Mouse (Mus musculus): ENCODE measurements around the gene Ablim1. TPM values are rescaled to one million over a fixed set of nuclear protein-coding genes. Genes with fewer than 3 reads are reported as not detected.

Gene Ablim1
- total and polyA plus RNA-seq, 2 experiments, result 16.6 to 23.7 TPM

DNA sequence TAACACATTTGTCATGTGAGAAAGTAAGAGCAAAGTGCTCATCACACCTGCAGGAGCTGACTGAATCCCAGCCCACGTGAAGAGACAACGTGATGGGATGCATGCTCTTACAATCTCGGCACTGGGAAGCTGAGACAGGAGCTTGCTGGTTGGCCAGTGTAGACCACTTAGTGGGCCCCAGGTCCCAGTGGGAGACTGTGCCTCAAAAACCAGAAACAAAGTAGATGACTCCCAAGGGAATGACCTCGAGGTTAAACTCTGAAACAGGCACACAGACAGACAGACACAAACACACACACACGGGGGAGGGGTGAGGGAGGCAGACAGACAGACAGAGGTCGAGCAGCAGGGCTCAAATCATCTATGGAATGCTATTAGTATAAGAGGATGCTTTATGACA lies 203.4 kb downstream of the Ablim1 start:
- no peak for DNase-seq (ENCODE audit: extremely low read depth, low read depth, low spot score)
- H3K36me3 ChIP-seq (ENCODE audit: control insufficient read depth, insufficient read depth, low read length), result no peaks in the 10 kb centered on the region
- H3K4me1 ChIP-seq (ENCODE audit: control insufficient read depth, insufficient read depth, low read length), result no peaks in the 10 kb centered on the region
- H3K9ac ChIP-seq (ENCODE audit: low read depth, low read length), result no peak overlapping the region
- no peaks in the 10 kb centered on the region for H3K79me2 ChIP-seq (ENCODE audit: control insufficient read depth, insufficient read depth, low read length)
- WGBS, result 78% methylated on average over 6 of the region's 6 CpGs
- no peak overlapping the region for H3K4me3 ChIP-seq (ENCODE audit: insufficient read depth, low read depth, low read length)
- H3K27me3 ChIP-seq (ENCODE audit: control insufficient read depth, insufficient read depth, low read length), result no peaks in the 10 kb centered on the region
- H3K27ac ChIP-seq (replicated peaks; ENCODE audit: insufficient read depth, low read depth, low read length), result no peak overlapping the region
- TF ChIP-seq CTCF (IDR thresholded peaks at IDR 0.05; ENCODE audit: low read depth, low read length), result no peak
- no peak for TF ChIP-seq POLR2A (IDR thresholded peaks at IDR 0.05; ENCODE audit: extremely low read depth, insufficient read depth, low read length)

GRCm38 (mm10) chr19:57109620-57110019 lies 205.1 kb downstream of the Ablim1 start:
- Histone ChIP-seq H3K4me3 (ENCODE audit: insufficient read depth, low read depth, low read length) (no peak overlapping the region), H3K27ac (replicated peaks; ENCODE audit: insufficient read depth, low read depth, low read length) (no peak overlapping the region), H3K9ac (ENCODE audit: low read depth, low read length) (no peak overlapping the region), H3K4me1 (ENCODE audit: control insufficient read depth, insufficient read depth, low read length) (no peaks in the 10 kb centered on the region), H3K27me3 (ENCODE audit: control insufficient read depth, insufficient read depth, low read length) (no peaks in the 10 kb centered on the region), H3K36me3 (ENCODE audit: control insufficient read depth, insufficient read depth, low read length) (no peaks in the 10 kb centered on the region), H3K79me2 (ENCODE audit: control insufficient read depth, insufficient read depth, low read length) (no peaks in the 10 kb centered on the region)
- TF ChIP-seq POLR2A (IDR thresholded peaks at IDR 0.05; ENCODE audit: extremely low read depth, insufficient read depth, low read length) (no peak), CTCF (IDR thresholded peaks at IDR 0.05; ENCODE audit: low read depth, low read length) (no peak)
- WGBS, result 88% methylated on average over 7 of the region's 7 CpGs
- DNase-seq (ENCODE audit: extremely low read depth, low read depth, low spot score), result no peak

DNA sequence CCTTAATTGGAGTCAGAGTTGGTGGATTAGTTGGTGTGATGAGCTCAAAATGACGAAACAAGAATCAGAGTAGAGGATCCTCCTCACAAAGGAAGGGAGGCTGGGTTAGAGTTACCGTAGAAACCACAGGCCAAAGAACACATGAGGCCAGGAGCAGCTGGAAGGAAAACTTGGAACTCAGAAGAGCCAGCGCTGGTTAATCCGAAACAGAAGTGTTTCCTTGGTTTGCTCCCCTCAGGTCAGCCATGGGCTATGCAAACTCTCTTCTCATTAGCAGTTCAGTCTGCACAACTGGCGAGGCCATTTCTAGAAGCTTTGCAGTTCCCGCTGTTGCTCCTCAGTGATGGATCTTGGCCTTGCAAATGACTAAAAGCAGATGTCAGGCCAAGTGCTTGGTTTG lies 208.2 kb downstream of the Ablim1 start:
- Histone ChIP-seq H3K79me2 (ENCODE audit: control insufficient read depth, insufficient read depth, low read length) (no peaks in the 10 kb centered on the region), H3K27me3 (ENCODE audit: control insufficient read depth, insufficient read depth, low read length) (no peaks in the 10 kb centered on the region), H3K9ac (ENCODE audit: low read depth, low read length) (no peak overlapping the region), H3K4me3 (ENCODE audit: insufficient read depth, low read depth, low read length) (no peak overlapping the region), H3K36me3 (ENCODE audit: control insufficient read depth, insufficient read depth, low read length) (no peaks in the 10 kb centered on the region), H3K27ac (replicated peaks; ENCODE audit: insufficient read depth, low read depth, low read length) (no peak overlapping the region), H3K4me1 (ENCODE audit: control insufficient read depth, insufficient read depth, low read length) (no peaks in the 10 kb centered on the region)
- no peak for TF ChIP-seq CTCF (IDR thresholded peaks at IDR 0.05; ENCODE audit: low read depth, low read length)
- TF ChIP-seq POLR2A (IDR thresholded peaks at IDR 0.05; ENCODE audit: extremely low read depth, insufficient read depth, low read length), result no peak
- 88% methylated on average over 6 of the region's 6 CpGs for WGBS
- no peak for DNase-seq (ENCODE audit: extremely low read depth, low read depth, low spot score)

DNA sequence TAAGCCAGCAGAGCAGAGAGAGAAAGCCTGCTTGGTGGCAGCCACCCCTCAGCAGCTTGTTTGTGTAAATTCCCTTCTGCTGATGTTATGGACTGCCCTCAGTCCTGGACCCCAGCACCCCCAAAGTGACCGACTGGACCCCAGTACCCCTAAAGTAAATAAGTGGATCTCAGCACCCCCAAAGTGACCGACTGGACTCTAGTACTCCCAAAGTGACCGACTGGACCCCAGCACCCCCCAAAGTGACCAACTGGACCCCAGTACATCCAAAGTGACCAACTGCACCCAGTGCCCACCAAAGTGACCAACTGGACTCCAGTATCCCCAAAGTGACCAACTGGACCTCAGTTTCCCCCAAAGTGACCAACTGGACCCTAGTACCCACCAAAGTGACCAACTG lies 208.7 kb downstream of the Ablim1 start:
- Histone ChIP-seq H3K9ac (ENCODE audit: low read depth, low read length) (no peak overlapping the region), H3K27me3 (ENCODE audit: control insufficient read depth, insufficient read depth, low read length) (no peaks in the 10 kb centered on the region), H3K4me1 (ENCODE audit: control insufficient read depth, insufficient read depth, low read length) (no peaks in the 10 kb centered on the region), H3K4me3 (ENCODE audit: insufficient read depth, low read depth, low read length) (no peak overlapping the region), H3K27ac (replicated peaks; ENCODE audit: insufficient read depth, low read depth, low read length) (no peak overlapping the region), H3K79me2 (ENCODE audit: control insufficient read depth, insufficient read depth, low read length) (no peaks in the 10 kb centered on the region; the same call in 1 of the 2 replicates), H3K36me3 (ENCODE audit: control insufficient read depth, insufficient read depth, low read length) (no peaks in the 10 kb centered on the region)
- no peak for TF ChIP-seq CTCF (IDR thresholded peaks at IDR 0.05; ENCODE audit: low read depth, low read length)
- TF ChIP-seq POLR2A (IDR thresholded peaks at IDR 0.05; ENCODE audit: extremely low read depth, insufficient read depth, low read length), result no peak
- no peak for DNase-seq (ENCODE audit: extremely low read depth, low read depth, low spot score)
- WGBS, result 100% methylated on average over 3 of the region's 3 CpGs

- no peak for DNase-seq (ENCODE audit: extremely low read depth, low read depth, low spot score)
- H3K27ac ChIP-seq (replicated peaks; ENCODE audit: insufficient read depth, low read depth, low read length), result no peak overlapping the region
Observed at GRCm38 (mm10) chr19:57105156-57105555, 209.6 kb downstream of the Ablim1 start.

GRCm38 (mm10) chr19:57104171-57104748 lies 210.5 kb downstream of the Ablim1 start:
- no peak for TF ChIP-seq POLR2A (IDR thresholded peaks at IDR 0.05; ENCODE audit: extremely low read depth, insufficient read depth, low read length)
- TF ChIP-seq CTCF (IDR thresholded peaks at IDR 0.05; ENCODE audit: low read depth, low read length), result no peak
- no peak overlapping the region for H3K9ac ChIP-seq (ENCODE audit: low read depth, low read length)

More at GRCm38 (mm10) chr19:57105156-57105555, 209.6 kb downstream of the Ablim1 start:
- 98% methylated on average over 6 of the region's 6 CpGs for WGBS
- no peaks in the 10 kb centered on the region for H3K27me3 ChIP-seq (ENCODE audit: control insufficient read depth, insufficient read depth, low read length)
- no peaks in the 10 kb centered on the region; the same call in 1 of the 2 replicates for H3K79me2 ChIP-seq (ENCODE audit: control insufficient read depth, insufficient read depth, low read length)
- no peaks in the 10 kb centered on the region for H3K36me3 ChIP-seq (ENCODE audit: control insufficient read depth, insufficient read depth, low read length)
- TF ChIP-seq CTCF (IDR thresholded peaks at IDR 0.05; ENCODE audit: low read depth, low read length) (no peak), POLR2A (IDR thresholded peaks at IDR 0.05; ENCODE audit: extremely low read depth, insufficient read depth, low read length) (no peak)
- H3K4me3 ChIP-seq (ENCODE audit: insufficient read depth, low read depth, low read length), result no peak overlapping the region
- H3K9ac ChIP-seq (ENCODE audit: low read depth, low read length), result no peak overlapping the region
- no peaks in the 10 kb centered on the region for H3K4me1 ChIP-seq (ENCODE audit: control insufficient read depth, insufficient read depth, low read length)

More at GRCm38 (mm10) chr19:57104171-57104748, 210.5 kb downstream of the Ablim1 start:
- Histone ChIP-seq H3K27me3 (ENCODE audit: control insufficient read depth, insufficient read depth, low read length) (no peaks in the 10 kb centered on the region), H3K27ac (replicated peaks; ENCODE audit: insufficient read depth, low read depth, low read length) (no peak overlapping the region), H3K36me3 (ENCODE audit: control insufficient read depth, insufficient read depth, low read length) (no peaks in the 10 kb centered on the region), H3K4me3 (ENCODE audit: insufficient read depth, low read depth, low read length) (no peak overlapping the region), H3K79me2 (ENCODE audit: control insufficient read depth, insufficient read depth, low read length) (no peaks in the 10 kb centered on the region; the same call in 1 of the 2 replicates), H3K4me1 (ENCODE audit: control insufficient read depth, insufficient read depth, low read length) (no peaks in the 10 kb centered on the region)
- no peak for DNase-seq (ENCODE audit: extremely low read depth, low read depth, low spot score)
- WGBS, result 93% methylated on average over 5 of the region's 5 CpGs

Measured in liver, adult 2 months (tissue).